Mouse (Mus musculus) liver, adult (tissue): ENCODE measurements around the gene Gcnt7.

Source experiments
- GATA4 ChIP-seq: IDR thresholded peaks from 2 replicates; pipeline ENCODE4 v1.6.1; 2014; ENCODE audit warnings: mild to moderate bottlenecking, low read length; ENCODE audit not compliant: insufficient replicate concordance

Gene Gcnt7

DNA sequence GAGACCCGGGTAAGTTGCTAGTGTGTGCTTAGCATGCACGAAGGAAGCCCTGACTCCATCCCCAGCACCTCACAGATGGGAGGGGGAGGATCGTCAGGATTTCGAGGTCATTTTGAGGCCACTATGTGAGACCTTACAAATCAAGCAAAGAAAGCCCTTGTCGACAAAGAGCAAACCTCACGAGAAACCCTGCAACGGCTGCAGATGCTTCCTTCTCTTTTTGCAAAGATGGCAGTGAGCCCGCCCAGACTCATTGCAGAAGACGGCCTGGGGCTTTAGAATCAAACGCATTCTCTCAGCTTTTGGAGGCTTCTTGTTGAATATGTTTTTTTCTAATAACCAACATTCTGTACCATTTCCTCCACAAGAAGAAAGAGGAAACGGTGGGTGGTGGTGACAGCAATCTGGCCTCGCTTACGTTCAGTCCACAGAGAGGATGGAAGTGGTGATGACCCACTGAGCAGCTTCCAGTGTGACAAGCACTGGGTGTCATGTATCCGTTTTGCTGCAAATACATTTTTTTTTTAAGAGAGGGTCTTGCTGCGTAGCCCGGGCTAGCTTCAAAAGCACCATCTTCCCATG is 20.9 kb downstream of the Gcnt7 start:
- no peak for TF ChIP-seq GATA4

DNA sequence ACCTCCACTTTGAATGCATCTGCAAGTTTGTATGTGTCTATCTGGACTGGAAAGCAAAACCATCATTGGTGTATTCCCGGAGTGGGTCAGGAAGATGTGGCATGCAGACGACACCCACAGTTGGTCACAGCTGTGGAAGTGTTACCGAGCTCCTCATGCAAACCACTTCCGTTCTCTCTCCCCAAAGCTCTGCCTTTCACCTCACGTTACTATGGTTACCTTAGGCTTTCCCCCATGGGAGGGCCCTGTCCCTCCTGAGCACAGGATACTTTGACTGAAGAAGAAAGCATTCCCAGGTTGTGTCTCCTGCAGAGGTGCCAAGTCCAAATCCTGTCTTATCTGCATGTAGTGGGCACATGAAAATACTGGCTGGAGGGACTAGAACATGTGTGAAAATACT is 24.6 kb downstream of the Gcnt7 start:
- no peak for TF ChIP-seq GATA4

- peak; percentile 92 for TF ChIP-seq GATA4
Observed at GRCm38 (mm10) chr2:172430609-172431008, 27.8 kb downstream of the Gcnt7 start.

- no peak for TF ChIP-seq GATA4
Observed at GRCm38 (mm10) chr2:172418208-172418607, 40.2 kb downstream of the Gcnt7 start.

GRCm38 (mm10) chr2:172416876-172417275 is 41.5 kb downstream of the Gcnt7 start:
- TF ChIP-seq GATA4 = no peak

DNA sequence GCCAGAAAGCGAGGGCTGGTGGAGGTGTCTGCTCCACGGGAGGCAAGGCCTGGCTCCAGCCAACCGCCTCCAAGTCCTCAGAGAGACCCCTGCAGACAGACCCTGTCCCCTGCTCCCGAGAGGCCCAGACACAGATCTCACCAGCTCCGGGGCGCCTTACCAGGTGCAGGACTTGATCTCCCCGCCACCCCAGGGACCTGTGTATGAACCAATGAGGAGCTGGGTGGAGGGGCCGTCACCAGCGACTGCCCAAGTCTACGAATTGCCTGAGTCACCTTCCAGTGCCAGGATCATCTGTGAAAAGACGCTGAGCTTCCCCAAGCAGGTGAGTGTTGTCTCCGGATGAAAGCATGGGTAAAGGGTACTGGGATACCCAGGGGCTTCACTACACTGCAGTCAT is 42.2 kb downstream of the Gcnt7 start:
- no peak for TF ChIP-seq GATA4

GRCm38 (mm10) chr2:172413894-172414293 is 44.5 kb downstream of the Gcnt7 start:
- no peak for TF ChIP-seq GATA4

DNA sequence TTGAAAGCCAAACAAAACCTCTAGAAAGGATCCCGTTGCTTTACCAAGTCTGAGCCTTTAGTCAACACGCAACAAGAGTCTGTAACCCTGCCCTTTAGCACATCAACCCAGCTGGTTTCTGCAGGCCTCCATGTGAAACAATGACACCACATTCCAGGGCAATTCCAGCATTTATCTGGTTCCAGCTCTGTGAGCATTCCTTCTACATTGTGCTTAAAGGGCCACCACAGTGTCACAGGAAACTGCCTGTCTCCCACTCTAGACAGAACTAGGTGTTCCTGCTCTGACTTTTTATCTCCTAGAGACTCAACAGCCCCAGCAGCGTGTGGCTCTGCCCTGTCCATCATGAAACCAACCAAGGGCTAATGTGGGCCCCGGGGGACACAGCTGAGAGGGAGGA is 45.1 kb downstream of the Gcnt7 start:
- no peak for TF ChIP-seq GATA4

- TF ChIP-seq GATA4 = no peak
Observed at GRCm38 (mm10) chr2:172412454-172412853, 45.9 kb downstream of the Gcnt7 start.

GRCm38 (mm10) chr2:172411091-172411490 is 47.3 kb downstream of the Gcnt7 start:
- TF ChIP-seq GATA4 = no peak

DNA sequence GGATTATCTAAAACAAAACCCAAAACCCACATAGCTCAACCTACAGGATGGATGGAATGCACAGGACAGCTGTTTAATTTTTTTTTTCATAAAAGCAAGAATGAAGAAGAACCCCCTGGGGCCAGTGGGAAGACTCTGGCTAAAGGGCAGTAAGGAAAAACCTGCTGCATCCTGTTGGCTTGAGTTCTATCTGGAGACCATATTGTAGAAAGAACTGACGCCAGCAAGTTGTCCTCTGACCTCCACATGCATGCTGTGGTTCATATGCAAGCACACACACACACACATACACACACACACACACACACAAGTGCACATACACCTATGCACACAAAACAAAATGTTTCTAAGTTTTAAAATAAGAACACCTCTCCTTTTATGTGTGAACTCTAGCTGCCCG is 47.7 kb downstream of the Gcnt7 start:
- no peak for TF ChIP-seq GATA4

GRCm38 (mm10) chr2:172407499-172407898 is 50.9 kb downstream of the Gcnt7 start:
- TF ChIP-seq GATA4 = no peak

- no peak for TF ChIP-seq GATA4
Observed at GRCm38 (mm10) chr2:172406173-172406572, 52.2 kb downstream of the Gcnt7 start.

- TF ChIP-seq GATA4 = no peak
Observed at GRCm38 (mm10) chr2:172405011-172405410, 53.4 kb downstream of the Gcnt7 start.

GRCm38 (mm10) chr2:172404239-172404638 is 54.2 kb downstream of the Gcnt7 start:
- TF ChIP-seq GATA4 = no peak

DNA sequence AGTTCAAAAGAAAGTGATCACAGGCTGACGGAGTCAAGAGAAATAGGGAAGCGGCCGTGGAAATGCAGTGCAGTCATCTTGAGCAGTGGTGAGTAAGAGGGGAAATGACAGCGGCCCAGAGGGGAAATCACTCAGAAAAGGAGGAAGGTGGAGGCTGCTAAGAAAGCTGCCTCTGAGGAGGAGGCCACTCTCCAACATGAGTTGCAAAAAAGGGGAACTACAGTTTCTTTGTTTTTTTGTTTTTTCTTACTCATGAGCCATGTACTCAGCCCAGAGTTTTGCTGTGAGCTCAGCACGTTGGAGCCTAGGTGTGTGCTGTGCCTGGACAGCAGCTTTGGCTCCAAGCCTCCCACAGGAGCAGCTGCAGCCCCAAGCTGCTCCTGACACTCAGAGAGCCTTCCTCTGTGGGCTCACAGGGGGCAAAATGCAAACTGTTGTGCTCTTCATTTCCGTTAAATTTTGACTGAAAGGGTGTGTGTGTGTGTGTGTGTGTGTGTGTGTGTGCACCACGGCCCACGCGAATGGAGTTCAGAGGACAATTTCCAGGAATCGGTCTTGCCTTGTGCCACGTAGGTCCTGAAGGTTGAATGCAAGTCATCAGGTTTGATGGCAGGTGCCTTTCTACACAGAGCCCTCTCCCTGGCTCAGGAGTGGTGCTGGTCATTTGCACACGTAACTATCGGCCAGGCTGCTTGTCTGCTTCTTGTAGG is 57.1 kb downstream of the Gcnt7 start:
- no peak for TF ChIP-seq GATA4
